Comparison of ENCODE assay signal across 9 mouse cellular contexts in the genomic region with DNA sequence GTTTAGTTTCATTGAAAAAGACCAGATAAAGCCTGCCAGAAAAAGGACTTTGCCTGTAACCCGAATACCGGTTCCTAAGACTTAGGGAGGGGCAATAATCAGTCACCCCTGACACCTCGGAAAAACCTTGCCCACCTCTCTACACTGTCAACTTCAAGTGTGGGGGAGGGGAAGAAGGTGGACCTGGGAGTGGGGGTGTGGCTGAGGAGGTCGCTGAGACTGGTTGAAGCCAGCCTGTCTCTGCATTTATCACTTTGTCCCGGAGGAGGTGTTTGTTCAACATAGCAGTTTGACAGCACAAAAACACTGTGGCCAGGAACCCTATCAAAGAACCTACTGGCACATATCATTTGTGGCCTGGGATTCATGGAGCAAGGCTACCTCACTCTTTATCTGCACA. TPM values are rescaled to one million over a fixed set of nuclear protein-coding genes. Genes with fewer than 3 reads are reported as not detected.
DNase-seq lines count a peak whose midpoint lies in the region; ATAC-seq and TF ChIP-seq lines count a peak whose summit lies in the region.
"Had no signal": no experiment of that assay in that cellular context is flagged by ENCODE, and none has a peak within 500 bp of the region (broad histone marks: within the 10 kb centered on the region; RNA-seq: fewer than 3 reads in every experiment).

No protein-coding gene starts in this region.

- H3K4me3 ChIP-seq in midbrain, embryonic 10.5 days = peak overlapping the region; percentile 28; the same call in 1 of the 2 replicates
- H3K4me3 ChIP-seq in midbrain, embryonic 15.5 days = no peak overlapping the region
- no peak overlapping the region for H3K4me3 ChIP-seq in forebrain, postnatal 0 days (ENCODE audit: low read depth, low read length)
- no peak overlapping the region for H3K4me3 ChIP-seq in kidney, postnatal 0 days (replicated peaks; ENCODE audit: low read depth, low read length)
- H3K4me3 ChIP-seq in stomach, embryonic 16.5 days (replicated peaks; ENCODE audit: low read length) = no peak overlapping the region
- H3K4me3 ChIP-seq: limb, embryonic 15.5 days had no signal

- no peak for ATAC-seq in midbrain, embryonic 15.5 days (replicated peaks)
- no peak for ATAC-seq in forebrain, postnatal 0 days
- peak; percentile 86 for ATAC-seq in kidney, postnatal 0 days (replicated peaks; ENCODE audit: low FRiP score, low read depth)
- no peak for ATAC-seq in stomach, embryonic 16.5 days (ENCODE audit: insufficient read depth, low FRiP score)

- TF ChIP-seq CTCF in forebrain, postnatal 0 days (IDR thresholded peaks at IDR 0.05; ENCODE audit: low read depth) = no peak
- no peak for TF ChIP-seq CTCF in kidney, postnatal 0 days (IDR thresholded peaks at IDR 0.05; ENCODE audit: low read depth)

- H3K4me2 ChIP-seq in midbrain, embryonic 15.5 days = no peak overlapping the region
- peak overlapping the region; percentile 23 for H3K4me2 ChIP-seq in forebrain, postnatal 0 days (ENCODE audit: low read depth)
- peak overlapping the region; percentile 26 for H3K4me2 ChIP-seq in kidney, postnatal 0 days (ENCODE audit: low read length)
- peak overlapping the region; percentile 42 for H3K4me2 ChIP-seq in stomach, embryonic 16.5 days (ENCODE audit: low read depth, low read length)
- H3K4me2 ChIP-seq: limb, embryonic 15.5 days had no signal

- no peaks in the 10 kb centered on the region for H3K27me3 ChIP-seq in midbrain, embryonic 10.5 days (ENCODE audit: low read depth, poor library complexity, severe bottlenecking)
- no peaks in the 10 kb centered on the region for H3K27me3 ChIP-seq in midbrain, embryonic 15.5 days (replicated peaks)
- no peaks in the 10 kb centered on the region for H3K27me3 ChIP-seq in forebrain, postnatal 0 days (ENCODE audit: insufficient read depth, low read length)
- H3K27me3 ChIP-seq in kidney, postnatal 0 days (ENCODE audit: insufficient read depth, low read length) = no peaks in the 10 kb centered on the region
- no peaks in the 10 kb centered on the region; the same call in 1 of the 2 replicates for H3K27me3 ChIP-seq in stomach, embryonic 16.5 days (ENCODE audit: control insufficient read depth, insufficient read depth, low read length)
- H3K27me3 ChIP-seq: limb, embryonic 15.5 days had no signal

- H3K36me3 ChIP-seq in midbrain, embryonic 10.5 days = peaks cover 33% of the 10 kb centered on the region
- no peaks in the 10 kb centered on the region for H3K36me3 ChIP-seq in midbrain, embryonic 15.5 days (replicated peaks)
- H3K36me3 ChIP-seq in forebrain, postnatal 0 days (ENCODE audit: insufficient read depth) = peaks cover 10% of the 10 kb centered on the region
- 0 out of 2 replicates have a peak, but pooled peaks cover 4% of the 10 kb centered on the region for H3K36me3 ChIP-seq in kidney, postnatal 0 days (ENCODE audit: insufficient read depth, low read length)
- H3K36me3 ChIP-seq in stomach, embryonic 16.5 days (ENCODE audit: control insufficient read depth, insufficient read depth, low read length) = no peaks in the 10 kb centered on the region
- H3K36me3 ChIP-seq: limb, embryonic 15.5 days had no signal

- 4% methylated on average over 5 of the region's 5 CpGs for WGBS in midbrain, embryonic 10.5 days
- 7% methylated on average over 5 of the region's 5 CpGs for WGBS in midbrain, embryonic 15.5 days
- WGBS in forebrain, postnatal 0 days = 11% methylated on average over 5 of the region's 5 CpGs
- WGBS in kidney, postnatal 0 days = 14% methylated on average over 5 of the region's 5 CpGs
- 6% methylated on average over 5 of the region's 5 CpGs for WGBS in stomach, embryonic 16.5 days

- peak overlapping the region; percentile 85 for H3K27ac ChIP-seq in midbrain, embryonic 10.5 days (replicated peaks)
- H3K27ac ChIP-seq in midbrain, embryonic 15.5 days = no peak overlapping the region
- H3K27ac ChIP-seq in forebrain, postnatal 0 days (ENCODE audit: low read depth, low read length) = peak overlapping the region; percentile 70
- H3K27ac ChIP-seq in kidney, postnatal 0 days = peak overlapping the region; percentile 9; the same call in 1 of the 2 replicates
- H3K27ac ChIP-seq in stomach, embryonic 16.5 days (ENCODE audit: low read length) = peak overlapping the region; percentile 14; the same call in 1 of the 2 replicates
- H3K27ac ChIP-seq: limb, embryonic 15.5 days had no signal

- peaks cover 100% of the 10 kb centered on the region for H3K4me1 ChIP-seq in midbrain, embryonic 10.5 days
- peaks cover 58% of the 10 kb centered on the region for H3K4me1 ChIP-seq in midbrain, embryonic 15.5 days
- H3K4me1 ChIP-seq in forebrain, postnatal 0 days (ENCODE audit: insufficient read depth) = peaks cover 44% of the 10 kb centered on the region
- H3K4me1 ChIP-seq in kidney, postnatal 0 days (replicated peaks; ENCODE audit: insufficient read depth, low read length) = peaks cover 23% of the 10 kb centered on the region; the same call in 1 of the 2 replicates
- H3K4me1 ChIP-seq in stomach, embryonic 16.5 days (ENCODE audit: control insufficient read depth, insufficient read depth, low read length) = peaks cover 25% of the 10 kb centered on the region

- no peak overlapping the region for H3K9ac ChIP-seq in midbrain, embryonic 15.5 days
- peak overlapping the region; percentile 48 for H3K9ac ChIP-seq in forebrain, postnatal 0 days
- H3K9ac ChIP-seq in kidney, postnatal 0 days (ENCODE audit: low read depth, low read length) = no peak overlapping the region
- peak overlapping the region; percentile 37; the same call in 1 of the 2 replicates for H3K9ac ChIP-seq in stomach, embryonic 16.5 days (ENCODE audit: low read length)
- H3K9ac ChIP-seq: limb, embryonic 15.5 days had no signal

- DNase-seq in midbrain, embryonic 10.5 days (ENCODE audit: low spot score) = peak; percentile 26
- no peak for DNase-seq in forebrain, postnatal 0 days
- peak; percentile 65 for DNase-seq in kidney, postnatal 0 days (ENCODE audit: low spot score)
- DNase-seq in ovary, postnatal 14 days (ENCODE audit: low spot score) = no peak
- no peak for DNase-seq in spleen, postnatal 36 days (ENCODE audit: low spot score in 2 of 2)
- DNase-seq: adrenal gland, postnatal 36 days had no signal

- H3K9me3 ChIP-seq in midbrain, embryonic 10.5 days (replicated peaks) = no peaks in the 10 kb centered on the region
- H3K9me3 ChIP-seq in midbrain, embryonic 15.5 days = no peaks in the 10 kb centered on the region
- no peaks in the 10 kb centered on the region for H3K9me3 ChIP-seq in forebrain, postnatal 0 days (ENCODE audit: low read length)
- no peaks in the 10 kb centered on the region for H3K9me3 ChIP-seq in kidney, postnatal 0 days (replicated peaks; ENCODE audit: low read length)
- H3K9me3 ChIP-seq in stomach, embryonic 16.5 days (replicated peaks; ENCODE audit: control insufficient read depth, low read length) = no peaks in the 10 kb centered on the region
- H3K9me3 ChIP-seq: limb, embryonic 15.5 days had no signal

RNA-seq across cellular contexts. Expression of a gene that starts 19.2 kb away (rescaled TPM):
- 48.7 and 60.6 TPM in 2 replicates for polyA plus RNA-seq in midbrain, embryonic 10.5 days (2016; fragmentation: Nextera tagmentation; extraction: Ambion mirVana)
- 30.8 and 31.5 TPM in 2 replicates for polyA plus RNA-seq in midbrain, embryonic 15.5 days (2015; fragmentation: Nextera tagmentation; extraction: Ambion mirVana)
- total RNA-seq in forebrain, postnatal 0 days (2014; rRNA removed) = 150 and 186 TPM in 2 replicates
- 47.7 and 50.6 TPM in 2 replicates for polyA plus RNA-seq in forebrain, postnatal 0 days (2015; fragmentation: Nextera tagmentation; extraction: Ambion mirVana)
- 31.4 and 34.1 TPM in 2 replicates for polyA plus RNA-seq in kidney, postnatal 0 days (2015; fragmentation: Nextera tagmentation; extraction: Ambion mirVana)
- polyA plus RNA-seq in stomach, embryonic 16.5 days (2015; fragmentation: Nextera tagmentation; extraction: Ambion mirVana) = 43.8 and 50.6 TPM in 2 replicates

Comparison
In these comparisons a context has a peak if more than half of its experiments do, and no peak if none do; other contexts are left out.
1. DNase-seq: peak in midbrain, embryonic 10.5 days (single experiment) and kidney, postnatal 0 days (single experiment); none in forebrain, postnatal 0 days (single experiment), ovary, postnatal 14 days (single experiment) and spleen, postnatal 36 days (0 of 2).
2. H3K9ac ChIP-seq: peak in forebrain, postnatal 0 days (single experiment) and stomach, embryonic 16.5 days (single experiment); none in midbrain, embryonic 15.5 days (single experiment) and kidney, postnatal 0 days (single experiment).